Mouse (Mus musculus) ES-E14 (cell line): ENCODE data around the gene Rasgef1b. TPM values are rescaled to one million over a fixed set of nuclear protein-coding genes. Genes with fewer than 3 reads are reported as not detected.

Experiments used
- DNase-seq: peaks from one replicate; pipeline ENCODE4 v3.0.0-alpha.2; 2013; ENCODE audit warnings: low read depth, low spot score
- H3K27ac ChIP-seq: 2 replicates; pipeline ENCODE4 v1.5.1; 2012; ENCODE audit warnings: low read depth, mild to moderate bottlenecking, low read length, moderate library complexity, mixed read lengths; ENCODE audit not compliant: poor library complexity, insufficient read depth, severe bottlenecking
- H3K36me3 ChIP-seq: 2 replicates; pipeline ENCODE4 v1.6.1; 2012; ENCODE audit warnings: mild to moderate bottlenecking, low read length, moderate library complexity, mixed read lengths; ENCODE audit not compliant: control insufficient read depth, poor library complexity, insufficient read depth, severe bottlenecking
- H3K4me1 ChIP-seq, 2 experiments: fragments of 150-350 bp in 1 of 2; sonication (generic) in 1 of 2; 2 replicates each; pipeline ENCODE4 v1.6.1; 2012; ENCODE audit warnings: low read length in 2 of 2, mild to moderate bottlenecking in 1 of 2, mixed read lengths in 1 of 2; ENCODE audit not compliant: control insufficient read depth in 2 of 2, insufficient read depth in 2 of 2, poor library complexity in 1 of 2
- H3K4me3 ChIP-seq, 2 experiments: fragments of 150-350 bp in 1 of 2; sonication (generic) in 1 of 2; 2 replicates each; pipeline ENCODE4 v1.5.1; 2012; ENCODE audit warnings: low read length in 2 of 2, low read depth in 1 of 2, mild to moderate bottlenecking in 1 of 2, mixed read lengths in 1 of 2; ENCODE audit not compliant: insufficient read depth in 1 of 2, poor library complexity in 1 of 2, severe bottlenecking in 1 of 2
- H3K9ac ChIP-seq: 2 replicates; pipeline ENCODE4 v1.6.1; 2012; ENCODE audit warnings: low read depth, mild to moderate bottlenecking, low read length, mixed read lengths; ENCODE audit not compliant: poor library complexity, insufficient read depth, severe bottlenecking
- H3K9me3 ChIP-seq: fragments of 150-350 bp; sonication (generic); 2 replicates; pipeline ENCODE4 v1.6.1; 2012; ENCODE audit warnings: low read depth, mild to moderate bottlenecking, low read length; ENCODE audit not compliant: control insufficient read depth, insufficient read depth
- CHD2 ChIP-seq: IDR thresholded peaks from 2 replicates; pipeline ENCODE4 v1.6.1; 2014; ENCODE audit warnings: mild to moderate bottlenecking, low read depth, low read length, inconsistent platforms
- HCFC1 ChIP-seq: IDR thresholded peaks from 2 replicates; pipeline ENCODE4 v1.6.1; 2012; ENCODE audit warnings: low read length, inconsistent platforms, borderline replicate concordance; ENCODE audit not compliant: insufficient read depth
- MAFK ChIP-seq: IDR thresholded peaks from 2 replicates; pipeline ENCODE4 v1.6.1; 2014; ENCODE audit warnings: mild to moderate bottlenecking, low read depth, low read length, inconsistent platforms; ENCODE audit not compliant: insufficient read depth
- ZC3H11A ChIP-seq: IDR thresholded peaks from 2 replicates; pipeline ENCODE4 v1.6.1; 2012; ENCODE audit warnings: low read depth, mild to moderate bottlenecking, inconsistent platforms, low read length, borderline replicate concordance
- ZNF384 ChIP-seq: IDR thresholded peaks from 2 replicates; pipeline ENCODE4 v1.6.1; 2012; ENCODE audit warnings: low read depth, low read length, inconsistent platforms
- in situ Hi-C, 2 experiments: fragments of 600-800 bp; cut with MboI; formaldehyde crosslinking; loops; one replicate each; pipeline ENCODE4 v1.15.1; 2025; ENCODE audit warnings: low sequenced_read_pairs in 2 of 2, inconsistent platforms in 1 of 2; ENCODE audit not compliant: unreplicated experiment in 2 of 2
- total RNA-seq: library from RNA; depleted of rRNA; stranded (reverse); fragments of 300-350 nt; gene quantifications from 2 replicates; pipeline ENCODE4 v1.2.3, GENCODE M21; 2012

The Rasgef1b gene
- total RNA-seq, 1 experiment, result 2.8 TPM

DNA sequence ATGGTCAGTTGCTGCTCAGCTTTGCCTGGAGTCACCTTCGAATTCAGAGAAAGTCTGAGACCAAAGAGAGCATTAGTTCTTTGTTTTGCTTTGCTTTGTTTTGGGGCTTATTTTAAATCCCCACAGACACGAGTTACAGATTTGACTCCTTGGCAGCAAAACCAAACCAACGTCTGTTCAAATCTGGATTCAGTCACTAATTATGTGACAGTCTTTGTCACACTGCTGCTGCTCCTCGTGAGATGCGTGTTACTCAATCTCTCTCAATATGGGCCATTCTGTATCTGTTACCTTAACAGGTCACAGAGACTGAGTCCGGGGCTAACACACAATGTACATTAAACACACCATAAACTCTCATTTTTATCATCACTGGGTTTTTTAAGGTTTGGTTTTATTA, 288.8 kb downstream of the Rasgef1b start:
- no peak overlapping the region for H3K4me3 ChIP-seq
- no peaks in the 10 kb centered on the region; a peak in 1 of 4 replicates for H3K4me1 ChIP-seq
- in situ Hi-C loops, result loop anchor here in 1 of 2 experiments (25.0 kb wide), 1 partner anchor 103 kb away; no protein-coding TSS in a partner anchor
- H3K9ac ChIP-seq, result no peak overlapping the region
- no peak overlapping the region for H3K27ac ChIP-seq
- H3K9me3 ChIP-seq, result no peaks in the 10 kb centered on the region
- no peak for DNase-seq
- no peaks in the 10 kb centered on the region for H3K36me3 ChIP-seq
- TF ChIP-seq ZC3H11A (no peak), HCFC1 (no peak), CHD2 (no peak), MAFK (no peak), ZNF384 (no peak)

DNA sequence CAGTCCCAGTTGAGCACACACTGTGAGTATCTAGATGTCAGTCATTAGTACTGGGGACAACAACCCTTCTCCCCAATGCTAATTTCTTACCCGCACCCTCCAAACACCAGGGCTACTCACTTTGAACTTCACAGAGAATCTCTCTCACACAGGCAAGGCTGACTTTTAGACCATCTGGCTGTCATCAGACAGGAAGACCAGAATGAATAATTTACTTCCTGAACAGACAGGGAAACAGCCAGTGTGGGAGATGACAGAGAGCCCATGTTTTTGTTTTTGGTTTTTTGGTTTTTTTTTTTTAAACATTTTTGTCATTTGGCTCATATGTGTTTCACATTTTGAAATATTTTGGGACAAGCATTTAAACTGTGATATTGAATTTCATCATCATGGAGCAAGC, 290.3 kb downstream of the Rasgef1b start:
- in situ Hi-C loops, result loop anchor here in 1 of 2 experiments (25.0 kb wide), 1 partner anchor 101 kb away; no protein-coding TSS in a partner anchor
- no peak for DNase-seq
- H3K4me1 ChIP-seq, result no peaks in the 10 kb centered on the region
- no peaks in the 10 kb centered on the region for H3K36me3 ChIP-seq
- H3K9ac ChIP-seq, result no peak overlapping the region
- no peak overlapping the region for H3K4me3 ChIP-seq
- no peak for TF ChIP-seq HCFC1
- no peak for TF ChIP-seq ZNF384
- no peak for TF ChIP-seq MAFK
- no peak for TF ChIP-seq ZC3H11A
- TF ChIP-seq CHD2, result no peak
- H3K27ac ChIP-seq, result no peak overlapping the region
- no peaks in the 10 kb centered on the region for H3K9me3 ChIP-seq

DNA sequence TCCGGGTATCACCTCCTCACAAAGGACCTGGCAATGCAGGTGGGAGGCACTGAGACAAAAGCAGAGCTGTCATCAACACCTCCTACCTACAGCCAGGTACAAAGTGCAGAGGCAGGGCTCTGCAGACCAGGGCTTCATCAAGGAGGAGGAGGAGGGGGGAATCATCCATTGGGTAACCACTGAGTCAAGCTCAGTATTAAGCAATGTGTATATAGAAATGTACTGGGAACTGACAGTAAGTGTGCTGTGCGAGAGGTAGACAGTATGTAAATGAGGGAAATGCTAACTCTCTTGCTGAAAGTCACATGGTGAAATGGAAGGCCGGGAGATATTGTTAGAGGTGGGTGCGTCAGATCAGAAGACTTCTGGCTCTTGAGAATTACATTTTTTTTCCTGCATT, 294.6 kb downstream of the Rasgef1b start:
- H3K36me3 ChIP-seq, result no peaks in the 10 kb centered on the region
- no peak for DNase-seq
- no peak overlapping the region for H3K4me3 ChIP-seq
- H3K27ac ChIP-seq, result no peak overlapping the region
- TF ChIP-seq MAFK, result no peak
- TF ChIP-seq CHD2, result no peak
- TF ChIP-seq HCFC1, result no peak
- no peak for TF ChIP-seq ZNF384
- no peak for TF ChIP-seq ZC3H11A
- in situ Hi-C loops, result loop anchor here in 1 of 2 experiments (25.0 kb wide), 1 partner anchor 97 kb away; no protein-coding TSS in a partner anchor
- H3K4me1 ChIP-seq, result no peaks in the 10 kb centered on the region
- no peaks in the 10 kb centered on the region for H3K9me3 ChIP-seq
- H3K9ac ChIP-seq, result no peak overlapping the region

DNA sequence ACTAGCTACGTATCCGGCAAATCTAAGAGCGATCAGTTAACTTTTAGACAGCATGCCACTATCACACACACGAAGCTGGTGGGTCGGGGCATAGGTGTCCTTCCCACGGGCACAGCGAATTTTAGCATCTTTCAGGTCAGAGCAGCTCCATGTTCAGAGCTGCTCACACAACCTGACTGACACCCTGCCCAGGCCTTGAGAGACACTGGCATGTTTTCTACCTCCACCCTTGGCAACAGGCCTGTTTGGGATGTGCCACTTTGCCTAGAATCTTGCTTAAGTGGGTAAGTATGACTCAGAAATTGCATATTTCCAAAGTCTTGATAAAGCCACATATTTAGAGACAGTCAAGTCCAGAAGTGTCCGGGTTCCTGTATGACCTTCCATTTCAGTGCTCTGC, 296.4 kb downstream of the Rasgef1b start:
- DNase-seq, result no peak
- no peaks in the 10 kb centered on the region for H3K9me3 ChIP-seq
- no peaks in the 10 kb centered on the region for H3K4me1 ChIP-seq
- H3K4me3 ChIP-seq, result no peak overlapping the region
- no peak overlapping the region for H3K9ac ChIP-seq
- no peaks in the 10 kb centered on the region for H3K36me3 ChIP-seq
- TF ChIP-seq HCFC1, result no peak
- no peak for TF ChIP-seq ZNF384
- TF ChIP-seq MAFK, result no peak
- TF ChIP-seq ZC3H11A, result no peak
- no peak for TF ChIP-seq CHD2
- no peak overlapping the region for H3K27ac ChIP-seq
- in situ Hi-C loops, result loop anchor here in 1 of 2 experiments (25.0 kb wide), 1 partner anchor 95 kb away; no protein-coding TSS in a partner anchor

DNA sequence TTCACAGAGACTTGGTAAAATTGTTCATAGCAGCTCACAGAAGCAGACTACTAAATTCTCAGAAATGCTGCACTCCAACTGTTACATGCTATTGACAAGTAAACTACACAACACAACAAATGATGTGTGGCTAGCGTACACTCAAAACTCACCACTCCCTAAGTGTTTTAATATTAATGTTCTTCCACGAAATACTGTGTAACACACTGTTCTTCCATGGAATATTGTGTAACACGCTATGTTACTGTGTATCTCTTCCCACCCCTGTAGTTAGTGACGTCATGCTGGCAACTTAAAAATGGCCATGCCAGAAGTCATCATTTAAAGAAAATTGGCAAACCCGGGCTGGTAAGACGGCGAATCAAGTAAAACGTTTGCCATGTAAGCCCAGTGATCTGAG, 299.6 kb downstream of the Rasgef1b start:
- in situ Hi-C loops, result loop anchor here in 1 of 2 experiments (25.0 kb wide), 1 partner anchor 92 kb away; no protein-coding TSS in a partner anchor
- H3K36me3 ChIP-seq, result no peaks in the 10 kb centered on the region
- no peak overlapping the region for H3K4me3 ChIP-seq
- no peaks in the 10 kb centered on the region for H3K9me3 ChIP-seq
- H3K4me1 ChIP-seq, result no peaks in the 10 kb centered on the region
- DNase-seq, result no peak
- no peak overlapping the region for H3K9ac ChIP-seq
- no peak overlapping the region for H3K27ac ChIP-seq
- TF ChIP-seq ZC3H11A (no peak), ZNF384 (no peak), HCFC1 (no peak), CHD2 (no peak), MAFK (no peak)
